Mouse (Mus musculus): Measurements from ENCODE around the gene Abcf3.

DNA sequence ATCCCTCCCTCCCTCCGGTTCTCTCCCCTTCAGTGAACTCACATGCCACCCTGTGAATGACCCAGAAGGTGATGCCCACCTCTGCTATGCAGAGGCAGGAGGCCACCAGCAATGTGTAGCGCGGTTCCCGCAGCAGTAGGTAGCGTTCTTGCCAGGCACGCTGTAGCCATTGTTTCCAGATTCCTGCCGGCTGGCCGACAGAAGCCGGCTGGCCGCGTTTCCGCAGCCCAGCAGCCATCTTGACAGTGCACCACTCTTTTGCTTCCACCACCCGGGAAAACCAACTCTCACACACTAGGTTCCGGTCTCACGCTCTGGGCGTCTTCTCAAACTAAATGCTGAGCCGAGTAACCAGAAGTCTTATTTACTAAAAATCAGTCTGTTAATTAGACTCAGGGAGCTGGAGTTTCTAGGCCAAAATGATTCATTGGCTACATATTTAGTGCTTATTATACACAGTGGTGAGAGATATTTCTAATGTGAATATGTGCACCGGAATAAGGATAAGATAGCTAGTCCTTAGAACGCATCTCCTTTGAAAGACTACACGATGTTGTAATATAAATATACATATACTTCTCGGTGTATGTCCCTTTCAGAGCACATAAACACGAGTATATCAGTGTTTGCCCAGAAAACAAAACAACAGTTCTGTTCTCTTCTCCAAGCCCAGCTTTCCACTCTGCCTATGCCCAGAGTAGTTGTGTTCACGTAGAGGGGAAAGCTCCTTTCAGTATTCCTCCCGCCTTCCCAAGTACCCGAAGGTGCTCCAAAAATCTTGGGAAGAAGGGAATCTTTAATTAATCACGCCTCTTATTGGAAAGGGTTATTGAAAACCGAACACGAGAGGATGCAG lies 62.4 kb downstream of the Abcf3 start:
- no peak for TF ChIP-seq CTCF (IDR thresholded peaks at IDR 0.05; ENCODE audit: low read depth)
- TF ChIP-seq EP300 (IDR thresholded peaks at IDR 0.05; ENCODE audit: low read depth) = peak; percentile 56; the same call in 1 of the 2 replicates
